Mouse (Mus musculus) hindbrain, embryonic 15.5 days (tissue): ENCODE data around the gene Tec. TPM values are rescaled to one million over a fixed set of nuclear protein-coding genes. Genes with fewer than 3 reads are reported as not detected.

Source experiments
- ATAC-seq: fragments of 200-750 bp; cut with Nextera tagmentation; 2 replicates; pipeline ENCODE4 v1.8.0; 2017; ENCODE audit warnings: low read depth, moderate number of reproducible peaks, moderate TSS enrichment; ENCODE audit not compliant: low FRiP score
- H3K27ac ChIP-seq: fragments of 300-500 bp; sonication (generic); replicated peaks from 2 replicates; pipeline ENCODE4 v1.5.1; 2015; ENCODE audit warnings: mild to moderate bottlenecking, inconsistent platforms
- H3K27me3 ChIP-seq: fragments of 300-500 bp; sonication (generic); 2 replicates; pipeline ENCODE4 v1.6.1; 2015; ENCODE audit warnings: control low read depth, inconsistent platforms
- H3K36me3 ChIP-seq: fragments of 300-500 bp; sonication (generic); 2 replicates; pipeline ENCODE4 v1.6.1; 2015; ENCODE audit warnings: control low read depth, inconsistent platforms
- H3K4me1 ChIP-seq: fragments of 300-500 bp; sonication (generic); replicated peaks from 2 replicates; pipeline ENCODE4 v1.6.1; 2015; ENCODE audit warnings: control low read depth, inconsistent platforms
- H3K4me2 ChIP-seq: fragments of 300-500 bp; sonication (generic); 2 replicates; pipeline ENCODE4 v1.6.1; 2015; ENCODE audit warnings: moderate library complexity, mild to moderate bottlenecking, inconsistent platforms
- H3K4me3 ChIP-seq: fragments of 300-500 bp; sonication (generic); 2 replicates; pipeline ENCODE4 v1.5.1; 2015; ENCODE audit warnings: mild to moderate bottlenecking, inconsistent platforms
- H3K9ac ChIP-seq: fragments of 300-500 bp; sonication (generic); 2 replicates; pipeline ENCODE4 v1.6.1; 2015; ENCODE audit warnings: inconsistent platforms
- H3K9me3 ChIP-seq: fragments of 300-500 bp; sonication (generic); 2 replicates; pipeline ENCODE4 v1.6.1; 2016; ENCODE audit warnings: control low read depth, inconsistent platforms
- WGBS: fragments of 180-500 bp; shearing (Covaris S2); methylation state at CpG from one replicate; pipeline ENCODE4 v1.1.7; 2015; 5-methylcytosine and 5-hydroxymethylcytosine counted together
- polyA plus RNA-seq: library from polyadenylated mRNA; unstranded; fragments of >200 nt; fragmentation: Nextera tagmentation; extraction: Ambion mirVana; gene quantifications from 2 replicates; pipeline ENCODE4 v1.2.1, GENCODE M21; 2015

Tec gene
- polyA plus RNA-seq, 1 experiment from 2014 or later: 8.8 TPM

GRCm38 (mm10) chr5:72814072-72814471 is 54.2 kb downstream of the Tec start:
- WGBS: 78% methylated on average over 5 of the region's 5 CpGs
- Histone ChIP-seq H3K27me3 (no peaks in the 10 kb centered on the region), H3K9me3 (no peaks in the 10 kb centered on the region), H3K4me1 (peaks cover 19% of the 10 kb centered on the region), H3K27ac (no peak overlapping the region), H3K9ac (no peak overlapping the region), H3K36me3 (no peaks in the 10 kb centered on the region), H3K4me3 (no peak overlapping the region), H3K4me2 (no peak overlapping the region)
- ATAC-seq: no peak

GRCm38 (mm10) chr5:72812908-72813307 is 55.4 kb downstream of the Tec start:
- no peak overlapping the region for H3K27ac ChIP-seq

GRCm38 (mm10) chr5:72812328-72812727 is 56.0 kb downstream of the Tec start:
- H3K4me1 ChIP-seq: peaks cover 23% of the 10 kb centered on the region
- no peak overlapping the region for H3K9ac ChIP-seq
- H3K36me3 ChIP-seq: no peaks in the 10 kb centered on the region
- H3K4me2 ChIP-seq: no peak overlapping the region
- no peak overlapping the region for H3K27ac ChIP-seq
- no peak overlapping the region for H3K4me3 ChIP-seq
- H3K27me3 ChIP-seq: no peaks in the 10 kb centered on the region
- WGBS: 90% methylated on average over 3 of the region's 3 CpGs
- no peak for ATAC-seq
- H3K9me3 ChIP-seq: no peaks in the 10 kb centered on the region

More at GRCm38 (mm10) chr5:72812908-72813307, 55.4 kb downstream of the Tec start:
- Histone ChIP-seq H3K9me3 (no peaks in the 10 kb centered on the region), H3K4me3 (no peak overlapping the region), H3K4me2 (no peak overlapping the region), H3K9ac (no peak overlapping the region), H3K27me3 (no peaks in the 10 kb centered on the region), H3K36me3 (no peaks in the 10 kb centered on the region), H3K4me1 (peaks cover 28% of the 10 kb centered on the region)
- no peak for ATAC-seq
- WGBS: 62% methylated on average over 5 of the region's 5 CpGs

GRCm38 (mm10) chr5:72811397-72811796 is 56.9 kb downstream of the Tec start:
- no peak for ATAC-seq
- no peaks in the 10 kb centered on the region for H3K36me3 ChIP-seq
- WGBS: 64% methylated on average over 3 of the region's 3 CpGs
- H3K4me3 ChIP-seq: no peak overlapping the region
- H3K27me3 ChIP-seq: no peaks in the 10 kb centered on the region
- H3K9me3 ChIP-seq: no peaks in the 10 kb centered on the region
- peaks cover 18% of the 10 kb centered on the region for H3K4me1 ChIP-seq
- H3K27ac ChIP-seq: no peak overlapping the region
- no peak overlapping the region for H3K9ac ChIP-seq
- no peak overlapping the region for H3K4me2 ChIP-seq

- Histone ChIP-seq H3K27me3 (no peaks in the 10 kb centered on the region), H3K4me2 (no peak overlapping the region), H3K4me3 (no peak overlapping the region), H3K9me3 (no peaks in the 10 kb centered on the region), H3K27ac (no peak overlapping the region), H3K9ac (no peak overlapping the region), H3K4me1 (peaks cover 18% of the 10 kb centered on the region), H3K36me3 (no peaks in the 10 kb centered on the region)
- ATAC-seq: no peak
- WGBS: 91% methylated on average over 8 of the region's 8 CpGs
Measured at GRCm38 (mm10) chr5:72810990-72811389, 57.3 kb downstream of the Tec start.

- Histone ChIP-seq H3K9me3 (no peaks in the 10 kb centered on the region), H3K36me3 (no peaks in the 10 kb centered on the region), H3K9ac (no peak overlapping the region), H3K4me2 (no peak overlapping the region), H3K27me3 (no peaks in the 10 kb centered on the region), H3K4me1 (peaks cover 18% of the 10 kb centered on the region), H3K4me3 (no peak overlapping the region), H3K27ac (no peak overlapping the region)
- no peak for ATAC-seq
- 67% methylated on average over 2 of the region's 2 CpGs for WGBS
Measured at GRCm38 (mm10) chr5:72809480-72809879, 58.8 kb downstream of the Tec start.

- Histone ChIP-seq H3K9ac (no peak overlapping the region), H3K4me2 (no peak overlapping the region), H3K9me3 (no peaks in the 10 kb centered on the region), H3K4me3 (no peak overlapping the region), H3K27ac (no peak overlapping the region; the same call in 1 of the 2 replicates), H3K27me3 (no peaks in the 10 kb centered on the region), H3K4me1 (peaks cover 18% of the 10 kb centered on the region), H3K36me3 (no peaks in the 10 kb centered on the region)
- WGBS: 49% methylated on average over 14 of the region's 14 CpGs
- no peak for ATAC-seq
Measured at GRCm38 (mm10) chr5:72808456-72809111, 59.7 kb downstream of the Tec start.

GRCm38 (mm10) chr5:72802851-72803250 is 65.4 kb downstream of the Tec start:
- H3K27ac ChIP-seq: no peak overlapping the region
- H3K9ac ChIP-seq: no peak overlapping the region
- H3K4me1 ChIP-seq: no peaks in the 10 kb centered on the region
- no peak for ATAC-seq
- no peaks in the 10 kb centered on the region for H3K9me3 ChIP-seq
- WGBS: 79% methylated on average over 5 of the region's 5 CpGs
- H3K27me3 ChIP-seq: no peaks in the 10 kb centered on the region
- no peak overlapping the region for H3K4me3 ChIP-seq
- no peaks in the 10 kb centered on the region for H3K36me3 ChIP-seq
- H3K4me2 ChIP-seq: no peak overlapping the region

- Histone ChIP-seq H3K4me1 (0 out of 2 replicates have a peak, but pooled peaks cover 7% of the 10 kb centered on the region), H3K9me3 (no peaks in the 10 kb centered on the region), H3K27me3 (no peaks in the 10 kb centered on the region), H3K4me2 (no peak overlapping the region), H3K4me3 (no peak overlapping the region), H3K36me3 (no peaks in the 10 kb centered on the region), H3K9ac (no peak overlapping the region), H3K27ac (no peak overlapping the region)
- WGBS: 68% methylated on average over 4 of the region's 4 CpGs
- no peak for ATAC-seq
Measured at GRCm38 (mm10) chr5:72798563-72798962, 69.7 kb downstream of the Tec start.

GRCm38 (mm10) chr5:72796186-72796613 is 72.1 kb downstream of the Tec start:
- no peak for ATAC-seq
- Histone ChIP-seq H3K9me3 (no peaks in the 10 kb centered on the region), H3K9ac (no peak overlapping the region), H3K36me3 (no peaks in the 10 kb centered on the region), H3K4me3 (no peak overlapping the region), H3K4me1 (0 out of 2 replicates have a peak, but pooled peaks cover 7% of the 10 kb centered on the region), H3K4me2 (peak overlapping the region; percentile 25), H3K27ac (no peak overlapping the region), H3K27me3 (no peaks in the 10 kb centered on the region)
- WGBS: 60% methylated on average over 14 of the region's 14 CpGs

GRCm38 (mm10) chr5:72793309-72793850 is 74.9 kb downstream of the Tec start:
- no peak for ATAC-seq
- 91% methylated on average over 3 of the region's 3 CpGs for WGBS
- no peak overlapping the region for H3K4me2 ChIP-seq

GRCm38 (mm10) chr5:72791789-72792188 is 76.5 kb downstream of the Tec start:
- Histone ChIP-seq H3K9me3 (no peaks in the 10 kb centered on the region), H3K27me3 (no peaks in the 10 kb centered on the region), H3K27ac (no peak overlapping the region), H3K4me1 (0 out of 2 replicates have a peak, but pooled peaks cover 7% of the 10 kb centered on the region), H3K4me2 (no peak overlapping the region), H3K36me3 (no peaks in the 10 kb centered on the region), H3K9ac (no peak overlapping the region), H3K4me3 (no peak overlapping the region)
- ATAC-seq: no peak
- 34% methylated on average over 6 of the region's 6 CpGs for WGBS

More at GRCm38 (mm10) chr5:72793309-72793850, 74.9 kb downstream of the Tec start:
- no peaks in the 10 kb centered on the region for H3K27me3 ChIP-seq
- H3K27ac ChIP-seq: no peak overlapping the region
- no peak overlapping the region for H3K9ac ChIP-seq
- 0 out of 2 replicates have a peak, but pooled peaks cover 7% of the 10 kb centered on the region for H3K4me1 ChIP-seq
- H3K9me3 ChIP-seq: no peaks in the 10 kb centered on the region
- no peak overlapping the region for H3K4me3 ChIP-seq
- H3K36me3 ChIP-seq: no peaks in the 10 kb centered on the region
